Mouse (Mus musculus): ENCODE data around the gene Gpr137c. TPM values are rescaled to one million over a fixed set of nuclear protein-coding genes. Genes with fewer than 3 reads are reported as not detected.

Gpr137c gene
- polyA plus RNA-seq, 1 experiment from 2014 or later: 10.0 TPM

GRCm38 (mm10) chr14:45263831-45264592, 44.5 kb downstream of the Gpr137c start:
- ATAC-seq (ENCODE audit: low FRiP score): no peak
- H3K27me3 ChIP-seq (ENCODE audit: control insufficient read depth, insufficient read depth, low read length): no peaks in the 10 kb centered on the region

GRCm38 (mm10) chr14:45275816-45276215, 56.3 kb downstream of the Gpr137c start:
- 84% methylated on average over 6 of the region's 6 CpGs for WGBS
- Histone ChIP-seq H3K4me1 (replicated peaks; ENCODE audit: control insufficient read depth, insufficient read depth, low read length) (no peaks in the 10 kb centered on the region), H3K27ac (ENCODE audit: low read depth, low read length) (no peak overlapping the region), H3K4me2 (replicated peaks; ENCODE audit: low read depth, low read length) (no peak overlapping the region), H3K4me3 (ENCODE audit: low read depth, low read length) (no peak overlapping the region), H3K9ac (ENCODE audit: low read depth, low read length) (no peak overlapping the region), H3K27me3 (ENCODE audit: control insufficient read depth, insufficient read depth, low read length) (no peaks in the 10 kb centered on the region), H3K9me3 (ENCODE audit: control insufficient read depth, low read length) (no peaks in the 10 kb centered on the region), H3K36me3 (ENCODE audit: control insufficient read depth, insufficient read depth, low read length) (no peaks in the 10 kb centered on the region)
- DNase-seq (ENCODE audit: low spot score) (no peak), ATAC-seq (ENCODE audit: low FRiP score) (no peak)

More at GRCm38 (mm10) chr14:45263831-45264592, 44.5 kb downstream of the Gpr137c start:
- Histone ChIP-seq H3K4me1 (replicated peaks; ENCODE audit: control insufficient read depth, insufficient read depth, low read length) (no peaks in the 10 kb centered on the region), H3K27ac (ENCODE audit: low read depth, low read length) (no peak overlapping the region), H3K36me3 (ENCODE audit: control insufficient read depth, insufficient read depth, low read length) (no peaks in the 10 kb centered on the region; the same call in 1 of the 2 replicates), H3K9ac (ENCODE audit: low read depth, low read length) (no peak overlapping the region), H3K4me2 (replicated peaks; ENCODE audit: low read depth, low read length) (no peak overlapping the region), H3K9me3 (ENCODE audit: control insufficient read depth, low read length) (no peaks in the 10 kb centered on the region), H3K4me3 (ENCODE audit: low read depth, low read length) (no peak overlapping the region)
- whole genome bisulfite sequencing: 88% methylated on average over 3 of the region's 3 CpGs
- no peak for DNase-seq (ENCODE audit: low spot score)

- no peaks in the 10 kb centered on the region for H3K9me3 ChIP-seq (ENCODE audit: control insufficient read depth, low read length)
- DNase-seq (ENCODE audit: low spot score) (no peak), ATAC-seq (ENCODE audit: low FRiP score) (no peak)
- no peaks in the 10 kb centered on the region for H3K27me3 ChIP-seq (ENCODE audit: control insufficient read depth, insufficient read depth, low read length)
- no peak overlapping the region for H3K27ac ChIP-seq (ENCODE audit: low read depth, low read length)
- H3K4me3 ChIP-seq (ENCODE audit: low read depth, low read length): no peak overlapping the region
- 92% methylated on average over 3 of the region's 3 CpGs for WGBS
- H3K9ac ChIP-seq (ENCODE audit: low read depth, low read length): no peak overlapping the region
- H3K4me1 ChIP-seq (replicated peaks; ENCODE audit: control insufficient read depth, insufficient read depth, low read length): no peaks in the 10 kb centered on the region
- no peaks in the 10 kb centered on the region for H3K36me3 ChIP-seq (ENCODE audit: control insufficient read depth, insufficient read depth, low read length)
- no peak overlapping the region for H3K4me2 ChIP-seq (replicated peaks; ENCODE audit: low read depth, low read length)
These were observed 62.5 kb downstream of the Gpr137c start for GRCm38 (mm10) chr14:45282066-45282465.

- WGBS: 74% methylated on average over 4 of the region's 4 CpGs
- no peak for ATAC-seq (ENCODE audit: low FRiP score)
These were observed 72.1 kb downstream of the Gpr137c start for GRCm38 (mm10) chr14:45291608-45292007.

GRCm38 (mm10) chr14:45303939-45304338, 84.4 kb downstream of the Gpr137c start:
- ATAC-seq (ENCODE audit: low FRiP score): peak; percentile 86
- WGBS: 47% methylated on average over 4 of the region's 4 CpGs
- no peaks in the 10 kb centered on the region for H3K36me3 ChIP-seq (ENCODE audit: control insufficient read depth, insufficient read depth, low read length)
- no peak overlapping the region for H3K27ac ChIP-seq (ENCODE audit: low read depth, low read length)
- no peaks in the 10 kb centered on the region for H3K27me3 ChIP-seq (ENCODE audit: control insufficient read depth, insufficient read depth, low read length)
- no peaks in the 10 kb centered on the region for H3K4me1 ChIP-seq (replicated peaks; ENCODE audit: control insufficient read depth, insufficient read depth, low read length)
- no peaks in the 10 kb centered on the region for H3K9me3 ChIP-seq (ENCODE audit: control insufficient read depth, low read length)
- H3K9ac ChIP-seq (ENCODE audit: low read depth, low read length): no peak overlapping the region
- DNase-seq (ENCODE audit: low spot score): peak; percentile 26
- no peak overlapping the region for H3K4me3 ChIP-seq (ENCODE audit: low read depth, low read length)
- no peak overlapping the region for H3K4me2 ChIP-seq (replicated peaks; ENCODE audit: low read depth, low read length)

More at GRCm38 (mm10) chr14:45291608-45292007, 72.1 kb downstream of the Gpr137c start:
- Histone ChIP-seq H3K4me3 (ENCODE audit: low read depth, low read length) (no peak overlapping the region), H3K4me2 (replicated peaks; ENCODE audit: low read depth, low read length) (no peak overlapping the region), H3K9me3 (ENCODE audit: control insufficient read depth, low read length) (no peaks in the 10 kb centered on the region), H3K27ac (ENCODE audit: low read depth, low read length) (no peak overlapping the region), H3K4me1 (replicated peaks; ENCODE audit: control insufficient read depth, insufficient read depth, low read length) (no peaks in the 10 kb centered on the region), H3K27me3 (ENCODE audit: control insufficient read depth, insufficient read depth, low read length) (no peaks in the 10 kb centered on the region), H3K36me3 (ENCODE audit: control insufficient read depth, insufficient read depth, low read length) (no peaks in the 10 kb centered on the region), H3K9ac (ENCODE audit: low read depth, low read length) (no peak overlapping the region)
- DNase-seq (ENCODE audit: low spot score): no peak

- no peaks in the 10 kb centered on the region for H3K27me3 ChIP-seq (ENCODE audit: control insufficient read depth, insufficient read depth, low read length)
- no peaks in the 10 kb centered on the region for H3K4me1 ChIP-seq (replicated peaks; ENCODE audit: control insufficient read depth, insufficient read depth, low read length)
- H3K27ac ChIP-seq (ENCODE audit: low read depth, low read length): no peak overlapping the region
- 62% methylated on average over 4 of the region's 4 CpGs for WGBS
- H3K4me2 ChIP-seq (replicated peaks; ENCODE audit: low read depth, low read length): no peak overlapping the region
- H3K36me3 ChIP-seq (ENCODE audit: control insufficient read depth, insufficient read depth, low read length): no peaks in the 10 kb centered on the region
- ATAC-seq (ENCODE audit: low FRiP score) (peak; percentile 71; the same call in 1 of the 2 replicates), DNase-seq (ENCODE audit: low spot score) (no peak)
- H3K9ac ChIP-seq (ENCODE audit: low read depth, low read length): no peak overlapping the region
- H3K4me3 ChIP-seq (ENCODE audit: low read depth, low read length): no peak overlapping the region
- H3K9me3 ChIP-seq (ENCODE audit: control insufficient read depth, low read length): no peaks in the 10 kb centered on the region
These were observed 84.9 kb downstream of the Gpr137c start for GRCm38 (mm10) chr14:45304389-45304788.

GRCm38 (mm10) chr14:45305852-45306251, 86.3 kb downstream of the Gpr137c start:
- Histone ChIP-seq H3K27me3 (ENCODE audit: control insufficient read depth, insufficient read depth, low read length) (no peaks in the 10 kb centered on the region), H3K9me3 (ENCODE audit: control insufficient read depth, low read length) (no peaks in the 10 kb centered on the region), H3K36me3 (ENCODE audit: control insufficient read depth, insufficient read depth, low read length) (no peaks in the 10 kb centered on the region), H3K4me1 (replicated peaks; ENCODE audit: control insufficient read depth, insufficient read depth, low read length) (no peaks in the 10 kb centered on the region), H3K27ac (ENCODE audit: low read depth, low read length) (no peak overlapping the region), H3K4me2 (replicated peaks; ENCODE audit: low read depth, low read length) (no peak overlapping the region), H3K4me3 (ENCODE audit: low read depth, low read length) (no peak overlapping the region), H3K9ac (ENCODE audit: low read depth, low read length) (no peak overlapping the region)
- no peak for ATAC-seq (ENCODE audit: low FRiP score)
- no peak for DNase-seq (ENCODE audit: low spot score)
- WGBS: 92% methylated on average over 5 of the region's 5 CpGs

- no peak overlapping the region for H3K4me3 ChIP-seq (ENCODE audit: low read depth, low read length)
- H3K9me3 ChIP-seq (ENCODE audit: control insufficient read depth, low read length): no peaks in the 10 kb centered on the region
- H3K27me3 ChIP-seq (ENCODE audit: control insufficient read depth, insufficient read depth, low read length): no peaks in the 10 kb centered on the region
- no peaks in the 10 kb centered on the region for H3K36me3 ChIP-seq (ENCODE audit: control insufficient read depth, insufficient read depth, low read length)
- H3K4me1 ChIP-seq (replicated peaks; ENCODE audit: control insufficient read depth, insufficient read depth, low read length): no peaks in the 10 kb centered on the region
- 94% methylated on average over 8 of the region's 8 CpGs for WGBS
- DNase-seq (ENCODE audit: low spot score): no peak
- no peak for ATAC-seq (ENCODE audit: low FRiP score)
- no peak overlapping the region for H3K27ac ChIP-seq (ENCODE audit: low read depth, low read length)
- H3K9ac ChIP-seq (ENCODE audit: low read depth, low read length): no peak overlapping the region
- no peak overlapping the region for H3K4me2 ChIP-seq (replicated peaks; ENCODE audit: low read depth, low read length)
These were observed 88.3 kb downstream of the Gpr137c start for GRCm38 (mm10) chr14:45307630-45308328.

- WGBS: 93% methylated on average over 13 of the region's 13 CpGs
- H3K27me3 ChIP-seq (ENCODE audit: control insufficient read depth, insufficient read depth, low read length): no peaks in the 10 kb centered on the region
- H3K36me3 ChIP-seq (ENCODE audit: control insufficient read depth, insufficient read depth, low read length): no peaks in the 10 kb centered on the region
- no peaks in the 10 kb centered on the region for H3K9me3 ChIP-seq (ENCODE audit: control insufficient read depth, low read length)
- ATAC-seq (ENCODE audit: low FRiP score): no peak
- no peak overlapping the region for H3K4me2 ChIP-seq (replicated peaks; ENCODE audit: low read depth, low read length)
- no peak overlapping the region for H3K27ac ChIP-seq (ENCODE audit: low read depth, low read length)
- no peak overlapping the region for H3K4me3 ChIP-seq (ENCODE audit: low read depth, low read length)
- DNase-seq (ENCODE audit: low spot score): no peak
- no peak overlapping the region for H3K9ac ChIP-seq (ENCODE audit: low read depth, low read length)
- H3K4me1 ChIP-seq (replicated peaks; ENCODE audit: control insufficient read depth, insufficient read depth, low read length): no peaks in the 10 kb centered on the region
These were observed 90.1 kb downstream of the Gpr137c start for GRCm38 (mm10) chr14:45309646-45310045.
